Mouse (Mus musculus) neural tube, embryonic 10.5 days (tissue): Measurements from ENCODE around the gene Fam19a4.
"Not testable (repeated sequence)": the region's sequence is repeated elsewhere in the genome, so short reads cannot be mapped to it uniquely, and the experiment has no call there.

ENCODE experiments used
- DNase-seq: peaks from one replicate; pipeline ENCODE4 v3.0.0-alpha.2; 2017; ENCODE audit warnings: low spot score; ENCODE audit errors: extremely low spot score

Gene Fam19a4

GRCm38 (mm10) chr6:96977537-96977936 lies 82.7 kb downstream of the Fam19a4 start:
- DNase-seq: no peak

GRCm38 (mm10) chr6:96944796-96945195 lies 115.4 kb downstream of the Fam19a4 start:
- no peak for DNase-seq

- no peak for DNase-seq
These were observed 124.4 kb downstream of the Fam19a4 start for GRCm38 (mm10) chr6:96935776-96936175.

- DNase-seq: no peak
These were observed 151.1 kb downstream of the Fam19a4 start for GRCm38 (mm10) chr6:96909061-96909480.

- not testable (repeated sequence) for DNase-seq
These were observed 183.1 kb downstream of the Fam19a4 start for GRCm38 (mm10) chr6:96877105-96877504.

GRCm38 (mm10) chr6:96876651-96877050 lies 183.6 kb downstream of the Fam19a4 start:
- not testable (repeated sequence) for DNase-seq

- no peak for DNase-seq
These were observed 207.1 kb downstream of the Fam19a4 start for GRCm38 (mm10) chr6:96853065-96853464.

GRCm38 (mm10) chr6:96843944-96844343 lies 216.3 kb downstream of the Fam19a4 start:
- DNase-seq: no peak

GRCm38 (mm10) chr6:96840634-96841033 lies 219.6 kb downstream of the Fam19a4 start:
- no peak for DNase-seq

GRCm38 (mm10) chr6:96826626-96827025 lies 233.6 kb downstream of the Fam19a4 start:
- no peak for DNase-seq

GRCm38 (mm10) chr6:96802981-96803380 lies 257.2 kb downstream of the Fam19a4 start:
- DNase-seq: no peak

- DNase-seq: no peak
These were observed 261.5 kb downstream of the Fam19a4 start for GRCm38 (mm10) chr6:96798746-96799145.

GRCm38 (mm10) chr6:96797451-96797850 lies 262.8 kb downstream of the Fam19a4 start:
- no peak for DNase-seq
